Mouse (Mus musculus): ENCODE data around the gene Csrp2.

DNA sequence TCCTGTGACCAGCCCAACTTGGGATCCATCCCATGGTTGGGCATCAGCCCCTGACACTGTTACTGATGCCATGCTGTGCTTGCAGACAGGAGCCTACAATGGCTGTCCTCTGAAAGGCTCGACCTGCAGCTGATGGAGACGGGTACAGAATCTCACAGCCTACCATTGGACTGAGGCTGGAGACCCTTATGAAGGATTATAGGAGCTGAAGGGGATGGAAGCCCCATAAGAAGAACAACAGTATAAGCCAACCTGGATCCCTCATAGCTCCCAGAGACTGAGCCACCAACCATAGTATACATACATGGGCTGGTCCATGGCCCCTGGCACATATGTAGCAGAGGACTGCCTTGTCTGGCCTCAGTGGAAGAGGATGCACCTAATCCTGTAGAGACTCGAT lies 42.6 kb upstream of the Csrp2 start:
- TF ChIP-seq CTCF (IDR thresholded peaks at IDR 0.05; ENCODE audit: low read depth) = no peak
- no peak for TF ChIP-seq EP300 (IDR thresholded peaks at IDR 0.05; ENCODE audit: low read depth)
